Mouse (Mus musculus) urinary bladder, postnatal 4 days (tissue): Measurements from ENCODE around the gene Olfr1106.

ENCODE experiments used
- DNase-seq, 2 experiments: peaks; one replicate each; pipeline ENCODE4 v3.0.0; 2021 to 2022; ENCODE audit warnings: low spot score in 2 of 2

Gene Olfr1106

DNA sequence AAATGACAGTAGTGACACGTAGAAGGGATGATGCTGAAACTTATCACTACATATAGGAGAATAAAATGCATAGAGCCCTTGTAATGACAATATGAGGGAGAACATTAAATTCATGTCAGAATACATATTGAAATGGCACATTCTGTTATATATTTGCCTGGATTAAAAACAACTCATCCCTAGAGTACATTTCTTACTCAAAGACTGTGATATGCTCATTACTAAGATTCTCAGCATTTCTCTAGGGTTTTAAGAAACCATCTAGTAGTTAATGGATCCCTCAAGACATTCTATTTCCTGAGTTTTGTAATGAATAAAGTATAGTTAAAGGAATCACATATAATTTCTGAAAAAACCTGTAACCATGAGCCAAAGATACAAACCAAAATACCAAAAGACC is at the start of gene Olfr1106:
Olfr1106 (minus strand) TSS at position 101 of the 400 bp plus-strand sequence.
- DNase-seq = no peak

DNA sequence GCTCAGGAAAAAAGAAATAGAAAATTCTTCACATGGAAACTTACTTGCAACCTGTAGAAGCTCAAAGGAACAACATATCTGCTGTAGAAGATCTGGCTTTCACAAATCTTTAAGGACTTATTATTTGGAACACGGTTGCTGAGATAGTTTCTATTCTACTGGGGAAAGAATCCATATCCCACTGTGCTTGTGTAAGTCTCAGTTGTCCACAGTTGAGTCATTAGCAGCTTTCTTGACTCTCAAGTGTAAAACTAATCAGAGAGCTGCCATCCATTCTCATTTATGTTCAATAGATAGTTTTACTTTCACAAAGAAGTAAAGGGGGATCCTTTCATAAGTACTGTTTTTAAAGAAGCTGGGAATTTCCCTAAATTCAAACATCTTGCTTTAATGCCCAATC is 43.8 kb upstream of the Olfr1106 start, which contains the start of gene Olfr1109:
Olfr1109 (minus strand) TSS at position 101 of the 400 bp plus-strand sequence.
- no peak for DNase-seq

DNA sequence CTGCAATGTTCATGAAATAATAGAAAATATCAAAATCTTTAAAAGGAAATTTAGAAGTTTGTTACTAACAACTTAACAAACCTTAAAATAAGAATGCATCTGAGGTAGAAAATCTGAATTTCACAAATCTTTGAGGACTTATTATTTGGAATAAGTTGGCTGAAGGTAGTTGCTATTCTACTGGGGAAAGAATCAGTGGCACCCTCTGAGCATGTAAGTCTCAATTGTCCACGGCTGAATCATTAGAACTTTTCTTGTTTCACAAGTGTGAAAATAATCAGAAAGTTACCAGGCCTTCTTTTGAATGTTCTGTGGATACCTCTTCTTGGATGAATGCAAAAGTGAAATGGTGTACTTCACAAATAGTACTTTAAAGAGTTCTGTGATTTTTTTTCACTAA is 23.6 kb upstream of the Olfr1106 start, which contains the start of gene Olfr1107:
Olfr1107 (minus strand) TSS at position 101 of the 400 bp plus-strand sequence.
- no peak for DNase-seq

DNA sequence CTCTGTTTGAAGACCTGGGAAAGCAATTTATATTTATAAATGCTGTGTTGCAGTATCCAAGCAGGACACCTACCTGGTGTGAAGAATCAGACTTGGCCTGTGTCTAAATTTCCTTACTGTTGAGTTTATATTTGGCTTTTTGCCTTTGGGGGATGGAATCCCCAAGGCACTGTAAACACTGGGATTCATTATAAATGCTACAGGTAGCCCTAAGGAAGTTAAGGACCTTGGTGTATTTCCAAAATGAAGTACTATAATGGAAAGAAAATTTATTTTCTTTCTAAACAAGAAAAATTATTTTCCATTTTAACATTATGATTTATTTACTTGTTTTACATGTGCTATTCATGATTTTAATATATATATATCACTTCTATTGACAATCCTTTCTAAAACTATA is 15.6 kb downstream of the Olfr1106 start, which contains the start of gene Olfr1105:
Olfr1105 (minus strand) TSS at position 101 of the 400 bp plus-strand sequence.
- DNase-seq = no peak

DNA sequence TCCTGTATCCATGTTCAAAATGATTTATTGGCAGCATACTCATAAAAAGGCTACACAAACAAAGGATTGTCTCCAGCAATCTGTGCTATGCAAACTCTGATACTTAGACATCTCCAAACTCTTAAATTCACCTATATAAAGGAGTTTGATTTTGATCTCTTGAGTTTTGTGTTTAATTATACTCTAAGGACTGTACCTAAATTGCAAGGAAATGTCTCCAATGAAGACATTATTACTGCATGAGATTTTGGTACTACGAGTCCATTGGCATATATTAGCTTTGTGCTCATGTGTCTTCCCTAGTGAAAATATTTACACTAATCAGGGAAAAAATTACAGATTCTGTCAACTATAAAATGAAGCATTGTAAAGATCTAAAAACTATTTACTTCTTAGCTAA is 25.1 kb downstream of the Olfr1106 start, which contains the start of gene Olfr1104:
Olfr1104 (minus strand) TSS at position 101 of the 400 bp plus-strand sequence.
- no peak for DNase-seq

DNA sequence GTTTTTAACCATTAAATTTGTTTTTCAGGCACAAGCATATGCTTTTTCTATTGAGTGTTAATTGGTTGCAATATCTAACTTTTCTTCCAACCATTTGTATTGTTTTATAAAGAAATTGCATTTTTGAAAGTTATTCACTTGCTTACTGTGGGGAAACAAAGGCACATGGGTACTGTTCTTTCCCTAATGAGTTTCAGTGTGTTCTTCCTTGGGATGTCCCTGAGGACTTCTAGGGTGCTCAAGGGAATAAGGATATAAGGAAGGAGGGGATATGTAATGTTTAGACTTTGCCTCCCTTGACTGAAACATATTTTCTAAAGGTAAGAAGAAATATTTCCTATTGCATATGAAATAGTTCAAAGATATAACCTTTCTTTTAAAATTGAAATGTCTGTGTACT is 54.0 kb downstream of the Olfr1106 start, which contains the start of gene Olfr1102:
Olfr1102 (plus strand) TSS at position 301 of the 400 bp plus-strand sequence.
- DNase-seq = no peak
